Comparison of ENCODE assay signal across 9 mouse cellular contexts in genomic region chr6:42353180-42353579, GRCm38 (mm10). TPM values are rescaled to one million over a fixed set of nuclear protein-coding genes. Genes with fewer than 3 reads are reported as not detected.
DNase-seq lines count a peak whose midpoint lies in the region; ATAC-seq and TF ChIP-seq lines count a peak whose summit lies in the region.
"Had no signal": no experiment of that assay in that cellular context is flagged by ENCODE, and none has a peak within 500 bp of the region (broad histone marks: within the 10 kb centered on the region; RNA-seq: fewer than 3 reads in every experiment).

No protein-coding gene starts in this region.

- peaks cover 57% of the 10 kb centered on the region for H3K4me1 ChIP-seq in G1E (ENCODE audit: insufficient read depth, low read depth, low read length)
- peaks cover 70% of the 10 kb centered on the region for H3K4me1 ChIP-seq in heart, embryonic 16.5 days (ENCODE audit: control insufficient read depth, insufficient read depth, low read length)
- H3K4me1 ChIP-seq in lung, embryonic 16.5 days (replicated peaks; ENCODE audit: control insufficient read depth, insufficient read depth, low read length): peaks cover 65% of the 10 kb centered on the region

- TF ChIP-seq CTCF in G1E (IDR thresholded peaks at IDR 0.05; ENCODE audit: low read depth, low read length): no peak

- H3K4me3 ChIP-seq in G1E (ENCODE audit: low read depth, low read length): no peak overlapping the region
- peak overlapping the region; percentile 90 for H3K4me3 ChIP-seq in heart, embryonic 16.5 days (ENCODE audit: low read length)
- H3K4me3 ChIP-seq in lung, embryonic 16.5 days (ENCODE audit: low read length): peak overlapping the region; percentile 63

- peaks cover 5% of the 10 kb centered on the region; the same call in 1 of the 2 replicates for H3K27me3 ChIP-seq in G1E (ENCODE audit: insufficient read depth, low read length)
- H3K27me3 ChIP-seq in heart, embryonic 16.5 days (ENCODE audit: control insufficient read depth, insufficient read depth, low read length): no peaks in the 10 kb centered on the region
- no peaks in the 10 kb centered on the region for H3K27me3 ChIP-seq in lung, embryonic 16.5 days (ENCODE audit: control insufficient read depth, insufficient read depth, low read depth, low read length)

- DNase-seq in 416B (ENCODE audit: low read depth): peak; percentile 95
- peak; percentile 25 for DNase-seq in G1E (ENCODE audit: low spot score)
- no peak for DNase-seq in ovary, adult 18-20 months (ENCODE audit: low spot score)
- no peak for DNase-seq in adrenal gland, postnatal 14 days
- no peak for DNase-seq in cerebellum, adult 11-12 months

- H3K27ac ChIP-seq in heart, embryonic 16.5 days (ENCODE audit: low read length): peak overlapping the region; percentile 98
- H3K27ac ChIP-seq in lung, embryonic 16.5 days (ENCODE audit: low read length): no peak overlapping the region

- H3K9ac ChIP-seq in heart, embryonic 16.5 days (ENCODE audit: low read length): peak overlapping the region; percentile 51
- 0 out of 2 replicates have a peak overlapping the region, but pooled peaks have one; percentile 18 for H3K9ac ChIP-seq in lung, embryonic 16.5 days (ENCODE audit: low read length)

- 24% methylated on average over 8 of the region's 8 CpGs for WGBS in heart, embryonic 16.5 days
- WGBS in lung, embryonic 16.5 days: 43% methylated on average over 8 of the region's 8 CpGs

- H3K4me2 ChIP-seq in heart, embryonic 16.5 days (ENCODE audit: low read depth, low read length): peak overlapping the region; percentile 94
- H3K4me2 ChIP-seq in lung, embryonic 16.5 days (ENCODE audit: low read depth, low read length): peak overlapping the region; percentile 89

- H3K9me3 ChIP-seq in G1E (replicated peaks): no peaks in the 10 kb centered on the region
- no peaks in the 10 kb centered on the region for H3K9me3 ChIP-seq in heart, embryonic 16.5 days (replicated peaks; ENCODE audit: control insufficient read depth, low read length)
- no peaks in the 10 kb centered on the region for H3K9me3 ChIP-seq in lung, embryonic 16.5 days (ENCODE audit: control insufficient read depth, low read length)

- ATAC-seq in G1E (ENCODE audit: extremely low read depth, insufficient number of reproducible peaks, low FRiP score, poor library complexity, severe bottlenecking): peak; percentile 24
- no peak for ATAC-seq in heart, embryonic 16.5 days (replicated peaks; ENCODE audit: extremely low read depth, insufficient read depth, low FRiP score)
- no peak for ATAC-seq in lung, embryonic 16.5 days (ENCODE audit: low read depth)

- peaks cover 34% of the 10 kb centered on the region for H3K36me3 ChIP-seq in G1E (replicated peaks)
- peaks cover 33% of the 10 kb centered on the region for H3K36me3 ChIP-seq in heart, embryonic 16.5 days (ENCODE audit: control insufficient read depth, insufficient read depth)
- peaks cover 24% of the 10 kb centered on the region for H3K36me3 ChIP-seq in lung, embryonic 16.5 days (ENCODE audit: control insufficient read depth, insufficient read depth, low read length)

RNA-seq across cellular contexts. Expression of gene Zyx, which starts 3.8 kb away (rescaled TPM):
- total RNA-seq in G1E (2014; fragmentation: Nextera tagmentation) (70.2 and 70.3 TPM in 2 replicates), G1E (2017) (14.8 and 19.1 TPM in 2 replicates)
- polyA plus RNA-seq in G1E (2012): 319 and 320 TPM in 2 replicates
- 152 and 159 TPM in 2 replicates for polyA plus RNA-seq in heart, embryonic 16.5 days (2015; fragmentation: Nextera tagmentation; extraction: Ambion mirVana)
- polyA plus RNA-seq in lung, embryonic 16.5 days (2015; fragmentation: Nextera tagmentation; extraction: Ambion mirVana): 188 and 203 TPM in 2 replicates
- total RNA-seq in adrenal gland, postnatal 14 days (2021): 115 and 117 TPM in 2 replicates

RNA-seq across cellular contexts. Expression of gene Epha1, which starts 19.9 kb away (rescaled TPM):
- total RNA-seq in G1E (2014; fragmentation: Nextera tagmentation) (not detected in 2 replicates), G1E (2017) (0.23 TPM in 1 of 2 replicates, not detected in the other)
- polyA plus RNA-seq in G1E (2012): not detected in 2 replicates
- 1.9 and 2.9 TPM in 2 replicates for polyA plus RNA-seq in heart, embryonic 16.5 days (2015; fragmentation: Nextera tagmentation; extraction: Ambion mirVana)
- 18.5 and 18.8 TPM in 2 replicates for polyA plus RNA-seq in lung, embryonic 16.5 days (2015; fragmentation: Nextera tagmentation; extraction: Ambion mirVana)
- 1.2 and 3.6 TPM in 2 replicates for total RNA-seq in adrenal gland, postnatal 14 days (2021)

RNA-seq across cellular contexts. Expression of gene Fam131b, which starts 28.7 kb away (rescaled TPM):
- total RNA-seq in G1E (2014; fragmentation: Nextera tagmentation) (not detected in 2 replicates), G1E (2017) (0.05 TPM in 1 of 2 replicates, not detected in the other)
- 0.01 TPM in 1 of 2 replicates, not detected in the other for polyA plus RNA-seq in G1E (2012)
- polyA plus RNA-seq in heart, embryonic 16.5 days (2015; fragmentation: Nextera tagmentation; extraction: Ambion mirVana): 0.17 and 0.21 TPM in 2 replicates
- polyA plus RNA-seq in lung, embryonic 16.5 days (2015; fragmentation: Nextera tagmentation; extraction: Ambion mirVana): 0.10 and 0.16 TPM in 2 replicates
- total RNA-seq in adrenal gland, postnatal 14 days (2021): 0.30 and 0.90 TPM in 2 replicates

RNA-seq across cellular contexts. Expression of gene Tas2r143, which starts 46.9 kb away (rescaled TPM):
- total RNA-seq in G1E (2014; fragmentation: Nextera tagmentation): not detected in 2 replicates
- total RNA-seq in G1E (2017): 0.22 and 0.23 TPM in 2 replicates
- polyA plus RNA-seq in G1E (2012): not detected in 2 replicates
- not detected in 2 replicates for polyA plus RNA-seq in heart, embryonic 16.5 days (2015; fragmentation: Nextera tagmentation; extraction: Ambion mirVana)
- polyA plus RNA-seq in lung, embryonic 16.5 days (2015; fragmentation: Nextera tagmentation; extraction: Ambion mirVana): not detected in 2 replicates
- 2.0 and 3.5 TPM in 2 replicates for total RNA-seq in adrenal gland, postnatal 14 days (2021)
- total RNA-seq: left cerebral cortex, postnatal 10 days had no signal
- polyA plus RNA-seq: hindbrain, embryonic 11.5 days had no signal

RNA-seq across cellular contexts. Expression of gene Tas2r135, which starts 52.1 kb away (rescaled TPM):
- total RNA-seq in G1E (2014; fragmentation: Nextera tagmentation) (not detected in 2 replicates), G1E (2017) (0.27 TPM in 1 of 2 replicates, not detected in the other)
- not detected in 2 replicates for polyA plus RNA-seq in G1E (2012)
- polyA plus RNA-seq in heart, embryonic 16.5 days (2015; fragmentation: Nextera tagmentation; extraction: Ambion mirVana): not detected in 2 replicates
- not detected in 2 replicates for polyA plus RNA-seq in lung, embryonic 16.5 days (2015; fragmentation: Nextera tagmentation; extraction: Ambion mirVana)
- 1.4 and 2.2 TPM in 2 replicates for total RNA-seq in adrenal gland, postnatal 14 days (2021)
- total RNA-seq: left cerebral cortex, postnatal 10 days had no signal

Comparison
In these comparisons a context has a peak if more than half of its experiments do, and no peak if none do; other contexts are left out.
1. DNase-seq: peak in 416B (single experiment) and G1E (single experiment); none in ovary, adult 18-20 months (single experiment), adrenal gland, postnatal 14 days (single experiment) and cerebellum, adult 11-12 months (single experiment).